Mouse (Mus musculus): ENCODE measurements around the gene Col4a1. TPM values are rescaled to one million over a fixed set of nuclear protein-coding genes. Genes with fewer than 3 reads are reported as not detected.

Col4a1 gene
- polyA plus RNA-seq, 1 experiment: 14.8 TPM

DNA sequence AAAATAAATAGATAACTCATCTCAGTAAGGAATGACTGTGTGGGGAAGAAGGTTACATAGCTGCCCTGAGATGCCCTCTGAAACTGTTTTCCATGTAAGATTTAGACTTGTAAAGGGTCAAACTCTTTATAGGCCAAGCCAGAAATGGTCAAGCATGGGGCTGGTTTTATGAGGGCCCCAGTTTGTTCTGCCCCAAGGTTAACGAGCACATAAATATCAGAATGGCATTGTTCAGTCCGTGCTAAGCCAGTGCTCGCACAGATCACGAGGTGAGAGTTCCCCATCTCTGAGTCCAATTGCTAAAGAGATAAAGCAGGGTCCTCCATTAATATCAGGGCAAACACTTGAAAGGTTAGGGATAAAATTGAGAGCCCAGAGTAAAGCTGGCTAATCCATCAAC is 79.6 kb downstream of the Col4a1 start:
- WGBS: 90% methylated on average over 4 of the region's 4 CpGs
- DNase-seq: no peak
- H3K27ac ChIP-seq (ENCODE audit: insufficient read depth, low read length): no peak overlapping the region
- H3K4me3 ChIP-seq (replicated peaks; ENCODE audit: insufficient read depth, low read depth, low read length): no peak overlapping the region
- H3K4me1 ChIP-seq (ENCODE audit: control insufficient read depth, insufficient read depth, low read length): no peaks in the 10 kb centered on the region
- TF ChIP-seq CTCF (IDR thresholded peaks at IDR 0.05; ENCODE audit: borderline replicate concordance, insufficient read depth, low read depth, low read length): no peak
- no peak for TF ChIP-seq POLR2A (IDR thresholded peaks at IDR 0.05; ENCODE audit: borderline replicate concordance, insufficient read depth, low read length)
- no peaks in the 10 kb centered on the region; the same call in 1 of the 2 replicates for H3K27me3 ChIP-seq (ENCODE audit: control insufficient read depth, insufficient read depth, low read length)

DNA sequence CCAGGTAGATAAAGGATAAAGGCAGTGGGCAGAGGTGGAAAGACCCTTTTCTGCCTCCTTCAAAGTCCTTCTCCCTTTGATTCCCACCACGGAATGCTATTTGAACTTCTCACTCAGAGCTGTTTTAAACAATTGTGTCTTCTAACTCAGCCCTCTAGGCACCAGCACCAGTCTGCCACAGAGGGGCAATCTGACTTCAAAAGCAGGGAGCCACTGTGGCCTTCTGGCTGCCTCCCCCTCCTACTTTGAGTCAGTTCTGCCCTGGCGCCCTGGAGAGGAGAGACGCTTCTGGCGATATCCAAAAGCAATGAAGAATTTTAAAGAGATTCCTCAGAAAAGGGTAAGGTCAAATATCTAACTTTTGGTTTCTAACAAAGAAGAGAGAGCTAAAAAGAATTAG is 82.3 kb downstream of the Col4a1 start:
- H3K4me3 ChIP-seq (replicated peaks; ENCODE audit: insufficient read depth, low read depth, low read length): no peak overlapping the region
- H3K27ac ChIP-seq (ENCODE audit: insufficient read depth, low read length): no peak overlapping the region
- TF ChIP-seq CTCF (IDR thresholded peaks at IDR 0.05; ENCODE audit: borderline replicate concordance, insufficient read depth, low read depth, low read length) (no peak), POLR2A (IDR thresholded peaks at IDR 0.05; ENCODE audit: borderline replicate concordance, insufficient read depth, low read length) (no peak)
- WGBS: 41% methylated on average over 4 of the region's 4 CpGs
- H3K4me1 ChIP-seq (ENCODE audit: control insufficient read depth, insufficient read depth, low read length): no peaks in the 10 kb centered on the region
- H3K27me3 ChIP-seq (ENCODE audit: control insufficient read depth, insufficient read depth, low read length): no peaks in the 10 kb centered on the region; the same call in 1 of the 2 replicates
- DNase-seq: no peak

DNA sequence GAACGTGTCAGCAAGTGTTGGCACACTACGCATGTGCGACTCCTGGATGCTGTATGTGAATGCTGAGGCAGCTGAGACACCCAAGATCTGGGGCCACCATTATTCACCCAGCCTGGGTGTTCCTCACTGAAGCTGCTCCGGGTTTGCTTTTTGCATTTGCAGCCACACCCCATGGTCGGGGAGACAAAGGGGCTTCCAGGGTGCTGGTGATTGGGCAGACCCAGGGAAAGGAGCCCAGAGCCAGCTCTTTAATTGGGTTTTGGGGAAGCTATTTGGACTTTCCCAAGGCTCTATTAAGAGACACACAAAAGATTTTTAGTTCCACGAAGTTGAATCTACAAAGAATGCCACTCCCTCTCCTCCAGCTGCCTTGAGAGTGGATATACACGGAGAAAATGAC is 85.2 kb downstream of the Col4a1 start:
- no peak overlapping the region for H3K4me3 ChIP-seq (replicated peaks; ENCODE audit: insufficient read depth, low read depth, low read length)
- no peaks in the 10 kb centered on the region for H3K4me1 ChIP-seq (ENCODE audit: control insufficient read depth, insufficient read depth, low read length)
- no peak for TF ChIP-seq POLR2A (IDR thresholded peaks at IDR 0.05; ENCODE audit: borderline replicate concordance, insufficient read depth, low read length)
- TF ChIP-seq CTCF (IDR thresholded peaks at IDR 0.05; ENCODE audit: borderline replicate concordance, insufficient read depth, low read depth, low read length): no peak
- H3K27me3 ChIP-seq (ENCODE audit: control insufficient read depth, insufficient read depth, low read length): no peaks in the 10 kb centered on the region
- H3K27ac ChIP-seq (ENCODE audit: insufficient read depth, low read length): no peak overlapping the region
- no peak for DNase-seq
- 38% methylated on average over 7 of the region's 7 CpGs for WGBS

DNA sequence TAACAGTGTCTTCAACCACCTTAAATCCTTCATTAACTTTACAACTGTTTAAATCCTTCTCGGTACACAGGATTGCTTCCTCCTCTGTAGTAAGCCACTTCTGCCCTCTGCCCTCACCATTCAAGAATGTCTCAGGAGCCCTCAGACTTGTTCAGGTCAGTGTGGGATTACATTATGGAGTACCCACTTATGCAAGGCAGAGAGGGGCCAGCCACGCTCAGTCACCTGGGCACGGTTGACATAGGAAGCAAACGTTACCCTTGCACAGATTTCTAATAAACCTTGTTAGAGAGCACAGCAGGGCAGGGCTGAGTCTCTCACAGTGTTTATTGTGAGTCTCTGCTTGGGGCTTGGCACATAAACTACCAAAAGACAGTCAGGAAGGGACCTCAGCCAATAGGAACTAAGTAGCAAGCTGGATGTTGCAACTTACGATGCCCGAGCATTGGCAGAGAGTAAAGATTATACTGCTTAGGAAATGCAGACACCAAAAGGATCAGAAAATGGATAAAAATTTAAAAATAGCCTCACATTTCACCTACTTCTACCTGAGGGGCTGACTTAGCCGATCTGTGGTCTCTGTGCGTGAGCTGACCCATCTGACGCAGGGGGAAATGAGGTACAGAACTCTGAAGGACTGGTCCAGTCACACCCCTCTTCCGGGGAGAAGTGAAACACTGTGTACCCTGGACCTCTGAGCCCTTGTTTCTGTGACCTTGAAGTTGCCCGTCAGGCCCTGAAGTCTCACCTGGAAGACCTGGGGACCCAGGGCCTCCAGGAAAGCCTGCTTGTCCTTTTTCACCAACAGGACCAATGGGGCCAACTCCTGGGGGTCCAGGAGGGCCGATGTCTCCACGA is 86.8 kb downstream of the Col4a1 start:
- no peak overlapping the region for H3K27ac ChIP-seq (ENCODE audit: insufficient read depth, low read length)
- no peaks in the 10 kb centered on the region for H3K27me3 ChIP-seq (ENCODE audit: control insufficient read depth, insufficient read depth, low read length)
- TF ChIP-seq CTCF (IDR thresholded peaks at IDR 0.05; ENCODE audit: borderline replicate concordance, insufficient read depth, low read depth, low read length): no peak
- TF ChIP-seq POLR2A (IDR thresholded peaks at IDR 0.05; ENCODE audit: borderline replicate concordance, insufficient read depth, low read length): no peak
- DNase-seq: no peak
- H3K4me1 ChIP-seq (ENCODE audit: control insufficient read depth, insufficient read depth, low read length): no peaks in the 10 kb centered on the region
- 60% methylated on average over 13 of the region's 13 CpGs for WGBS
- no peak overlapping the region for H3K4me3 ChIP-seq (replicated peaks; ENCODE audit: insufficient read depth, low read depth, low read length)

DNA sequence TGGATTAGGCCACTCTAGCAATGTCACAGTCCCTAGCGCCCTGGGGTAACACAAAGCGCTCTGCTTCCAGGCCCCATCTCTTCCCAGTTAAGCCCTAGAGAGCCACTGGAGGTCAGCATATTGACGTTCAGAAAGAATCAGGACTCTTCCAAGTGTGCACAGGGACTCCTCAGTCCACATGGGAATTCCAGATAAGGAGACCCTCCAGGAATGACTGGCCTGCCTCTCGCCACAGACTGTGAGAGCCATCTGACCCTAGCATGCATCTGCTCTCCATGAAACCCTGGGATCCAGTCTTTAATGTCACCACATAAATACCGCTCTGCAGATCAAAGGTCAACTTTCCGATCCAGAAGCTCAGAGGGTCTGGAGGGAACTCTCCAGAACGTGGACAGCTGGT is 88.4 kb downstream of the Col4a1 start:
- Histone ChIP-seq H3K27me3 (ENCODE audit: control insufficient read depth, insufficient read depth, low read length) (no peaks in the 10 kb centered on the region), H3K27ac (ENCODE audit: insufficient read depth, low read length) (no peak overlapping the region), H3K4me1 (ENCODE audit: control insufficient read depth, insufficient read depth, low read length) (no peaks in the 10 kb centered on the region), H3K4me3 (replicated peaks; ENCODE audit: insufficient read depth, low read depth, low read length) (no peak overlapping the region)
- no peak for DNase-seq
- TF ChIP-seq CTCF (IDR thresholded peaks at IDR 0.05; ENCODE audit: borderline replicate concordance, insufficient read depth, low read depth, low read length) (no peak), POLR2A (IDR thresholded peaks at IDR 0.05; ENCODE audit: borderline replicate concordance, insufficient read depth, low read length) (no peak)
- 74% methylated on average over 7 of the region's 7 CpGs for WGBS

DNA sequence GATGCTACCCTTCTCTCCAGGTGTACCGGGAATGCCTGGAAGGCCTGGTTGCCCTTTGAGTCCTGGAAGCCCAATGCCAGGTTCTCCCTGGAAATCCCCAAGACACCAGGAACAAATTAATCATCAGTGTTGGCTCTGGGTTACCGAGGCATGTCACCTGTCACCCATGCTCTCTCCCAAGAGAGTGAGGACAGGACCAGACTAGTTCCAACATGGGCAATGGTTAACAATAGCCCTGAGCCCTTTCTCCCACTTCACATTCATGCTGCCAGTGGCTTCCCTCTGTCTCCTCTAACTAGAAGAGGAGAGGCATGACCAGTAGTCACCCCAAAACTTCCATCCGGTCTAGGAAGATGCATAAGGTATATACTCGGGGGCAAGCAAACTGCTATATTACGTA is 91.3 kb downstream of the Col4a1 start:
- no peak for TF ChIP-seq POLR2A (IDR thresholded peaks at IDR 0.05; ENCODE audit: borderline replicate concordance, insufficient read depth, low read length)
- TF ChIP-seq CTCF (IDR thresholded peaks at IDR 0.05; ENCODE audit: borderline replicate concordance, insufficient read depth, low read depth, low read length): no peak
- Histone ChIP-seq H3K4me1 (ENCODE audit: control insufficient read depth, insufficient read depth, low read length) (no peaks in the 10 kb centered on the region), H3K4me3 (replicated peaks; ENCODE audit: insufficient read depth, low read depth, low read length) (no peak overlapping the region), H3K27me3 (ENCODE audit: control insufficient read depth, insufficient read depth, low read length) (no peaks in the 10 kb centered on the region), H3K27ac (ENCODE audit: insufficient read depth, low read length) (no peak overlapping the region)
- 88% methylated on average over 5 of the region's 5 CpGs for WGBS
- DNase-seq: no peak

DNA sequence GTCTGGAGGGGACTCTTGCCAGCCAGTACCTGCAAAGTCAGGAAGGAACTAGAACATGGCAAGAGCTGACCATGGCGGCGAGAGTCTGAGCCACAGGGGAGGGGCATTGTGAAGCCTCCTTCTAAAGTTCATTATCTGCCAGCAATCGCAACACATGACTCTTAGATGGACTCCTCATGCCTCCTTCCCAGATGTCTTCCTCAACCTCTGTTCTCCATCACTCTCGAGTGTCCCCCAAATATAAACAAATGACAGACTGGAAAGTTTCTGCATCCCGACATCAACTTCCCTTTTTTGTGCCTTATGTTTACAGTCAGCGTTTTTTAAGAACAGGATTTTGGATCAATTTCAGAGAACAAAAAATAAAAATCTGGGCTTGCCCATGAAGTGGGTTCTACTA is 93.3 kb downstream of the Col4a1 start:
- H3K4me3 ChIP-seq (replicated peaks; ENCODE audit: insufficient read depth, low read depth, low read length): no peak overlapping the region
- TF ChIP-seq POLR2A (IDR thresholded peaks at IDR 0.05; ENCODE audit: borderline replicate concordance, insufficient read depth, low read length) (no peak), CTCF (IDR thresholded peaks at IDR 0.05; ENCODE audit: borderline replicate concordance, insufficient read depth, low read depth, low read length) (no peak)
- H3K27me3 ChIP-seq (ENCODE audit: control insufficient read depth, insufficient read depth, low read length): no peaks in the 10 kb centered on the region
- H3K27ac ChIP-seq (ENCODE audit: insufficient read depth, low read length): no peak overlapping the region
- no peaks in the 10 kb centered on the region for H3K4me1 ChIP-seq (ENCODE audit: control insufficient read depth, insufficient read depth, low read length)
- DNase-seq: no peak
- 87% methylated on average over 6 of the region's 6 CpGs for WGBS

DNA sequence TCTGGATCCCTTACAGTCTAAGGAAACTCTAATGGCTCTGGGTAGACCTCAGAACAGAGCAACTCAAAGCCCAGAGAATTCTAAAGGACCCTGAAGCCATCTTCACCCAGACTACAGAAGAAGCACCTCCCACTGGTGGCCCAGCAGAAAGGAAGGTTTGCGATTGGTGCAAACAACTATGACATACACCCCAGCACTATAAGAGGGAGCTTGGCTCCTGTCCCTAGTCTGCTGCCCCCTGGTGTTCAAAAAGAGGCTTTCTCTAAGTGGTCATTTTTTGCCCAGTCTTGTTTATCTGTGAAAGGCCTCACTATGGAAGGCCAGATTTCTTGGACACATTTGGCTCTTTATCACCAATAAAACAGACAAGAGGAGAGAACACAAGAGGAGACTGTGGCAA is 97.4 kb downstream of the Col4a1 start:
- no peaks in the 10 kb centered on the region for H3K27me3 ChIP-seq (ENCODE audit: control insufficient read depth, insufficient read depth, low read length)
- no peaks in the 10 kb centered on the region for H3K4me1 ChIP-seq (ENCODE audit: control insufficient read depth, insufficient read depth, low read length)
- WGBS: 26% methylated on average over 1 of the region's 1 CpGs
- TF ChIP-seq POLR2A (IDR thresholded peaks at IDR 0.05; ENCODE audit: borderline replicate concordance, insufficient read depth, low read length) (no peak), CTCF (IDR thresholded peaks at IDR 0.05; ENCODE audit: borderline replicate concordance, insufficient read depth, low read depth, low read length) (peak; percentile 60)
- DNase-seq: peak; percentile 47 to 51
- no peak overlapping the region for H3K27ac ChIP-seq (ENCODE audit: insufficient read depth, low read length)
- H3K4me3 ChIP-seq (replicated peaks; ENCODE audit: insufficient read depth, low read depth, low read length): no peak overlapping the region
